Mouse (Mus musculus) small intestine, adult 2 months (tissue): Measurements from ENCODE around the gene Itgb5.

Experiments used
- CTCF ChIP-seq: fragments of 200-500 bp; IDR thresholded peaks from 2 replicates; pipeline ENCODE4 v1.5.1; 2012; ENCODE audit warnings: low read depth, mild to moderate bottlenecking, control low read depth, inconsistent platforms, low read length, moderate library complexity, mixed read lengths; ENCODE audit not compliant: insufficient replicate concordance, insufficient read length; ENCODE audit errors: extremely low read depth
- POLR2A ChIP-seq: fragments of 200-500 bp; IDR thresholded peaks from 2 replicates; pipeline ENCODE4 v1.6.1; 2012; ENCODE audit warnings: low read depth, mild to moderate bottlenecking, control low read depth, inconsistent platforms, low read length, moderate library complexity

- TF ChIP-seq CTCF (no peak), POLR2A (no peak)
These were observed 53.1 kb downstream of the Itgb5 start for GRCm38 (mm10) chr16:33882540-33882939.
